Mouse (Mus musculus): ENCODE data around the gene Olfr658. TPM values are rescaled to one million over a fixed set of nuclear protein-coding genes. Genes with fewer than 3 reads are reported as not detected.

The Olfr658 gene
- total RNA-seq (2014; fragmentation: Nextera tagmentation) (not detected in 2 replicates), total RNA-seq (2017) (0.16 TPM in 1 of 2 replicates, not detected in the other), polyA plus RNA-seq (2012) (not detected in 2 replicates)

DNA sequence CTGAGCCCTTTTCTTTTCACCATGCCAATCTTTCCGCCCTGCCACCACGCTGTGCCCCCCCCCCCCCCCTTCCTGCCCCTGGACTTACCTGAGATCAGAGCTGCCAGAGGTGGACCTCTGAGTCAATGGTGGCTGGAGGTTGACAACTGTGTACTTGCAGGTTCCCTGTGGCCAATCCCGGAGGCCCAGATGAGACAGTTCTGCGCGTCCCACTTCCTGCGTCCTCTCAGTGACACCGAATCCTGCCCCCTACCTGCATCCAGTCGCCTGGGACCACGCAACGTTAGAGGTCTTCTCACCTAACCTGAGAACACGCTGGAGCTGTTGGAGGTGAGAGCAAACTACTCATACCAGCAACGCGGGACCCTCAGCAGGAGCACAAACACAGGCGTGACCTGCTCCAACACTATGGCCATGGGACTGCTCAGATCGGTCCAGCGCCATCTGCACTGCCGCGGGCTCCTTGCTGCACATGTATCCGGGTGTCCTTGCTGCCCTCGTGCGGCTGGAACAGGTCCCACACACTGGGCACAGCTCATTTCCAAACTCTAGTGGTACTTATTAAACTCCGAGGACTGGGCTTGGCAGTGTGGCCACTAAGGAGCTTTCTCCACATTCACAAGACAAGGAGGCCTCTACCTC, at the start of gene Olfr658:
Gene Olfr658 (minus strand): TSS at position 465 of the 642 bp plus-strand sequence.
- Histone ChIP-seq H3K4me1 (ENCODE audit: insufficient read depth, low read depth, low read length) (no peaks in the 10 kb centered on the region), H3K4me3 (ENCODE audit: low read depth, low read length) (no peak within 1 kb of the TSS), H3K27me3 (ENCODE audit: insufficient read depth, low read length) (no peaks in the 10 kb centered on the region; the same call in 1 of the 2 replicates), H3K36me3 (replicated peaks) (no peaks in the 10 kb centered on the region), H3K9me3 (replicated peaks) (0 out of 2 replicates have a peak, but pooled peaks cover 3% of the 10 kb centered on the region)
- no peak for ATAC-seq (ENCODE audit: extremely low read depth, insufficient number of reproducible peaks, low FRiP score, poor library complexity, severe bottlenecking)
- TF ChIP-seq POLR2AphosphoS5 (IDR thresholded peaks at IDR 0.05; ENCODE audit: insufficient replicate concordance, low read depth, low read length) (no peak), CTCF (IDR thresholded peaks at IDR 0.05; ENCODE audit: low read depth, low read length) (no peak), TAL1 (conservative IDR thresholded peaks at IDR 0.05; ENCODE audit: low read depth, low read length) (no peak), GATA2 (IDR thresholded peaks at IDR 0.05; ENCODE audit: borderline replicate concordance, low read depth, low read length) (no peak), GATA1 (IDR thresholded peaks at IDR 0.05; ENCODE audit: borderline replicate concordance, low read length) (no peak)
- DNase-seq (ENCODE audit: low spot score) = no peak

DNA sequence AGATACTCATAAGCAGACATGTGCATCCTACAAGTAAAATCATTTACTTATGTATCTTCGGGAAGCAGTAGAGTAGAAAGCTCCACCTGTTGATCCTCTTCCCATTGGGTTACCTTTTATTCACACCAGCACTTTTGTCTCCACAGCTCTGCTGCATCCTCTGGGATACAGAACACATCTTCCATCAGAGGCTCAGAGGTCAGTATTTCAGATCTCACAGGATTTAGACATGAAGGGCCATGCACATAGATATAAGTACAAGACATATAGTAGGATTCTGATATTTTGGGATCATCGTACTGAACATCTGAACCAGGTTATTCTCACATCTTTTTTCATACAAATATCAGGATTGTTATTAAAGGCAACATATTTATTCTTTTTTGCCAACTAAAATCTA, 39.1 kb upstream of the Olfr658 start, which contains the start of gene Olfr661:
Gene Olfr661 (plus strand): TSS at position 301 of the 400 bp plus-strand sequence.
- Histone ChIP-seq H3K36me3 (replicated peaks) (no peaks in the 10 kb centered on the region), H3K4me1 (ENCODE audit: insufficient read depth, low read depth, low read length) (no peaks in the 10 kb centered on the region), H3K27me3 (ENCODE audit: insufficient read depth, low read length) (no peaks in the 10 kb centered on the region), H3K4me3 (ENCODE audit: low read depth, low read length) (no peak within 1 kb of the TSS), H3K9me3 (replicated peaks) (no peaks in the 10 kb centered on the region)
- no peak for DNase-seq (ENCODE audit: low spot score)
- TF ChIP-seq TAL1 (conservative IDR thresholded peaks at IDR 0.05; ENCODE audit: low read depth, low read length) = no peak
- no peak for TF ChIP-seq POLR2AphosphoS5 (IDR thresholded peaks at IDR 0.05; ENCODE audit: insufficient replicate concordance, low read depth, low read length)
- no peak for TF ChIP-seq GATA1 (IDR thresholded peaks at IDR 0.05; ENCODE audit: borderline replicate concordance, low read length)
- TF ChIP-seq CTCF (IDR thresholded peaks at IDR 0.05; ENCODE audit: low read depth, low read length) = no peak
- no peak for TF ChIP-seq GATA2 (IDR thresholded peaks at IDR 0.05; ENCODE audit: borderline replicate concordance, low read depth, low read length)
- no peak for ATAC-seq (ENCODE audit: extremely low read depth, insufficient number of reproducible peaks, low FRiP score, poor library complexity, severe bottlenecking)

- H3K36me3 ChIP-seq (replicated peaks) = no peaks in the 10 kb centered on the region
- no peaks in the 10 kb centered on the region for H3K9me3 ChIP-seq (replicated peaks)
- DNase-seq (ENCODE audit: low spot score) = no peak
- TF ChIP-seq GATA1 (IDR thresholded peaks at IDR 0.05; ENCODE audit: borderline replicate concordance, low read length) (no peak), GATA2 (IDR thresholded peaks at IDR 0.05; ENCODE audit: borderline replicate concordance, low read depth, low read length) (no peak), CTCF (IDR thresholded peaks at IDR 0.05; ENCODE audit: low read depth, low read length) (no peak), TAL1 (conservative IDR thresholded peaks at IDR 0.05; ENCODE audit: low read depth, low read length) (no peak), POLR2AphosphoS5 (IDR thresholded peaks at IDR 0.05; ENCODE audit: insufficient replicate concordance, low read depth, low read length) (no peak)
- H3K4me1 ChIP-seq (ENCODE audit: insufficient read depth, low read depth, low read length) = no peaks in the 10 kb centered on the region
- ATAC-seq (ENCODE audit: extremely low read depth, insufficient number of reproducible peaks, low FRiP score, poor library complexity, severe bottlenecking) = no peak
- no peak within 1 kb of the TSS for H3K4me3 ChIP-seq (ENCODE audit: low read depth, low read length)
- H3K27me3 ChIP-seq (ENCODE audit: insufficient read depth, low read length) = no peaks in the 10 kb centered on the region
These were observed 19.3 kb upstream of the Olfr658 start, which contains the start of gene Olfr659 for GRCm38 (mm10) chr7:104666453-104666852. TSS of gene Olfr659 (plus strand) at chr7:104666753.

- H3K27me3 ChIP-seq (ENCODE audit: insufficient read depth, low read length) = no peaks in the 10 kb centered on the region
- no peak for TF ChIP-seq POLR2AphosphoS5 (IDR thresholded peaks at IDR 0.05; ENCODE audit: insufficient replicate concordance, low read depth, low read length)
- no peak for TF ChIP-seq TAL1 (conservative IDR thresholded peaks at IDR 0.05; ENCODE audit: low read depth, low read length)
- TF ChIP-seq GATA1 (IDR thresholded peaks at IDR 0.05; ENCODE audit: borderline replicate concordance, low read length) = no peak
- no peak for TF ChIP-seq CTCF (IDR thresholded peaks at IDR 0.05; ENCODE audit: low read depth, low read length)
- no peak for TF ChIP-seq GATA2 (IDR thresholded peaks at IDR 0.05; ENCODE audit: borderline replicate concordance, low read depth, low read length)
- ATAC-seq (ENCODE audit: extremely low read depth, insufficient number of reproducible peaks, low FRiP score, poor library complexity, severe bottlenecking) = no peak
- no peak within 1 kb of the TSS for H3K4me3 ChIP-seq (ENCODE audit: low read depth, low read length)
- H3K4me1 ChIP-seq (ENCODE audit: insufficient read depth, low read depth, low read length) = no peaks in the 10 kb centered on the region
- no peaks in the 10 kb centered on the region for H3K36me3 ChIP-seq (replicated peaks)
- no peak for DNase-seq (ENCODE audit: low spot score)
- no peaks in the 10 kb centered on the region for H3K9me3 ChIP-seq (replicated peaks)
These were observed 22.6 kb downstream of the Olfr658 start, which contains the start of gene Olfr657 for GRCm38 (mm10) chr7:104624494-104624893. TSS of gene Olfr657 (plus strand) at chr7:104624794.

GRCm38 (mm10) chr7:104613655-104614054, 33.5 kb downstream of the Olfr658 start, which contains the start of gene Olfr656:
TSS of gene Olfr656 (plus strand) at chr7:104613955.
- no peaks in the 10 kb centered on the region for H3K4me1 ChIP-seq (ENCODE audit: insufficient read depth, low read depth, low read length)
- TF ChIP-seq CTCF (IDR thresholded peaks at IDR 0.05; ENCODE audit: low read depth, low read length) = no peak
- ATAC-seq (ENCODE audit: extremely low read depth, insufficient number of reproducible peaks, low FRiP score, poor library complexity, severe bottlenecking) = no peak

DNA sequence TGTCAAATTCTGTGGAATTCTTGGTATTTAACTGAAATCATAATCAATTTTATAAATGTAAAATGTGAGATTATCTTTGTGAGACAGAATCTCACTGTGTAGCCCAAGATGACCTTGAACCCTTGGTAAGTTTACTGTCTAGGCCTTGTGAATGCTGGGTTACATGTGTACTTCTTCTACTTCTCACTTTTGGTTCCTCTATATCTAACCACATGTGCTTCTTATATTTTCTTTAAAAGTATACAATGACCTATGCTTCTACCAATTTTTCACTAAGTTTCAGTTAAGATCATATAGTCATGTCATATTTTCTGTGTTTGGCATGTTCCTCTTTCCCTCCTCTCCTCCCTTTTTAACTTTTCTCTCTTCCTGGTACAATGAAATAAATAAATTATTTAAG, 42.4 kb downstream of the Olfr658 start:
- ATAC-seq (ENCODE audit: extremely low read depth, insufficient number of reproducible peaks, low FRiP score, poor library complexity, severe bottlenecking) (no peak), DNase-seq (ENCODE audit: low spot score) (no peak)
- Histone ChIP-seq H3K9me3 (replicated peaks) (no peaks in the 10 kb centered on the region), H3K4me3 (ENCODE audit: low read depth, low read length) (no peak overlapping the region), H3K27me3 (ENCODE audit: insufficient read depth, low read length) (no peaks in the 10 kb centered on the region), H3K4me1 (ENCODE audit: insufficient read depth, low read depth, low read length) (no peaks in the 10 kb centered on the region), H3K36me3 (replicated peaks) (no peaks in the 10 kb centered on the region)
- no peak for TF ChIP-seq GATA1 (IDR thresholded peaks at IDR 0.05; ENCODE audit: borderline replicate concordance, low read length)
- TF ChIP-seq CTCF (IDR thresholded peaks at IDR 0.05; ENCODE audit: low read depth, low read length) = no peak
- no peak for TF ChIP-seq GATA2 (IDR thresholded peaks at IDR 0.05; ENCODE audit: borderline replicate concordance, low read depth, low read length)
- no peak for TF ChIP-seq POLR2AphosphoS5 (IDR thresholded peaks at IDR 0.05; ENCODE audit: insufficient replicate concordance, low read depth, low read length)
- TF ChIP-seq TAL1 (conservative IDR thresholded peaks at IDR 0.05; ENCODE audit: low read depth, low read length) = no peak

More at GRCm38 (mm10) chr7:104613655-104614054, 33.5 kb downstream of the Olfr658 start, which contains the start of gene Olfr656:
- Histone ChIP-seq H3K9me3 (replicated peaks) (no peaks in the 10 kb centered on the region), H3K36me3 (replicated peaks) (no peaks in the 10 kb centered on the region), H3K4me3 (ENCODE audit: low read depth, low read length) (no peak within 1 kb of the TSS), H3K27me3 (ENCODE audit: insufficient read depth, low read length) (no peaks in the 10 kb centered on the region)
- DNase-seq (ENCODE audit: low spot score) = no peak

Data from G1E (cell line).